Mouse (Mus musculus) spleen, adult 2 months (tissue): ENCODE results near the gene Abca13. TPM values are rescaled to one million over a fixed set of nuclear protein-coding genes. Genes with fewer than 3 reads are reported as not detected.
A peak's percentile ranks its signal among the peaks of the same experiment; 100 is the strongest.

Source experiments
- DNase-seq, 2 experiments: peaks; one replicate each; pipeline versions ENCODE4 v3.0.0 to v3.0.0-alpha.2; 2012 to 2021; ENCODE audit warnings: low spot score in 2 of 2, low read depth in 1 of 2
- H3K27ac ChIP-seq: fragments of 200-500 bp; 2 replicates; pipeline ENCODE4 v1.5.1; 2012; ENCODE audit warnings: low read length, inconsistent platforms; ENCODE audit not compliant: insufficient read depth
- H3K27me3 ChIP-seq: fragments of 200-500 bp; 2 replicates; pipeline ENCODE4 v1.6.1; 2012; ENCODE audit warnings: mild to moderate bottlenecking, moderate library complexity, low read length, inconsistent platforms; ENCODE audit not compliant: control insufficient read depth, insufficient read depth
- H3K36me3 ChIP-seq: fragments of 200-500 bp; 2 replicates; pipeline ENCODE4 v1.6.1; 2012; ENCODE audit warnings: mild to moderate bottlenecking, low read length, inconsistent platforms; ENCODE audit not compliant: control insufficient read depth, insufficient read depth
- H3K4me1 ChIP-seq: fragments of 200-500 bp; 2 replicates; pipeline ENCODE4 v1.6.1; 2011; ENCODE audit warnings: inconsistent platforms; ENCODE audit not compliant: control insufficient read depth, insufficient read depth, insufficient read length
- H3K4me3 ChIP-seq: fragments of 200-500 bp; 2 replicates; pipeline ENCODE4 v1.5.1; 2011; ENCODE audit warnings: mild to moderate bottlenecking, inconsistent platforms; ENCODE audit not compliant: insufficient read depth, insufficient read length; ENCODE audit errors: extremely low read depth
- CTCF ChIP-seq: fragments of 200-500 bp; IDR thresholded peaks from 2 replicates; pipeline ENCODE4 v1.5.1; 2011; ENCODE audit warnings: mild to moderate bottlenecking, inconsistent platforms; ENCODE audit not compliant: insufficient read depth, insufficient read length, insufficient replicate concordance; ENCODE audit errors: extremely low read depth
- POLR2A ChIP-seq: fragments of 200-500 bp; IDR thresholded peaks from 2 replicates; pipeline ENCODE4 v1.6.1; 2011; ENCODE audit warnings: low read depth, low read length, inconsistent platforms
- WGBS: fragments of 180-500 bp; shearing (Covaris S2); methylation state at CpG from one replicate; pipeline ENCODE4 v1.1.7; 2018; 5-methylcytosine and 5-hydroxymethylcytosine counted together
- polyA plus RNA-seq: library from polyadenylated mRNA; depleted of rRNA; stranded (reverse); fragments of >200 nt; gene quantifications from 2 replicates; pipeline ENCODE4 v1.2.3, GENCODE M21; 2012

Gene Abca13
- polyA plus RNA-seq, 1 experiment: 0.05 TPM

DNA sequence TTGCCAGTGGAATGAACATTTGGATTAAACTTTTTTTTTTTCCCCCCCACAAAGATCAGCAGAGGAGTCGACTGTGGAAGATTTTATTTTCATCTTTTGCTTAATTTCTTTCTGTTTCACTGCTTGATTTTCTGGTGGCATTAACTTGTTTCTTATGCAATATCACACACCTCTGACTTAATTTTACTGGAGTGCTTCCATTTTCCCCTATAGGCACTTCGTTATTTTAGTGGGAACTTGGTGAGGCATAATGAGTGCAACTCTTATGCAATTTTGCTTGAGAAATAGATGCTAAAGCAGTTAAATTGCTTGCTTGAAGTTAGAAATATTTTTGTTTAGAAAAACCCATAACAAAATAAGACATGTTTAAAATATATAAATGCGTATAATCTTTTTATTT is 94.0 kb downstream of the Abca13 start:
- Histone ChIP-seq H3K36me3 (no peaks in the 10 kb centered on the region), H3K27me3 (no peaks in the 10 kb centered on the region), H3K4me1 (no peaks in the 10 kb centered on the region), H3K27ac (no peak overlapping the region), H3K4me3 (no peak overlapping the region)
- WGBS: 79% methylated on average over 3 of the region's 3 CpGs
- TF ChIP-seq POLR2A (no peak), CTCF (no peak)
- no peak for DNase-seq

GRCm38 (mm10) chr11:9291168-9291567 is 99.4 kb downstream of the Abca13 start:
- WGBS: 76% methylated on average over 7 of the region's 7 CpGs
- no peaks in the 10 kb centered on the region for H3K27me3 ChIP-seq
- no peak for DNase-seq
- H3K36me3 ChIP-seq: no peaks in the 10 kb centered on the region
- H3K4me3 ChIP-seq: no peak overlapping the region
- TF ChIP-seq POLR2A (no peak), CTCF (no peak)
- H3K27ac ChIP-seq: no peak overlapping the region
- H3K4me1 ChIP-seq: no peaks in the 10 kb centered on the region

- TF ChIP-seq POLR2A: no peak
- TF ChIP-seq CTCF: no peak
- Histone ChIP-seq H3K27ac (no peak overlapping the region), H3K27me3 (no peaks in the 10 kb centered on the region), H3K4me3 (no peak overlapping the region), H3K4me1 (no peaks in the 10 kb centered on the region), H3K36me3 (no peaks in the 10 kb centered on the region)
- DNase-seq: no peak
- WGBS: 36% methylated on average over 1 of the region's 1 CpGs
Observed at GRCm38 (mm10) chr11:9299615-9300014, 107.9 kb downstream of the Abca13 start.

DNA sequence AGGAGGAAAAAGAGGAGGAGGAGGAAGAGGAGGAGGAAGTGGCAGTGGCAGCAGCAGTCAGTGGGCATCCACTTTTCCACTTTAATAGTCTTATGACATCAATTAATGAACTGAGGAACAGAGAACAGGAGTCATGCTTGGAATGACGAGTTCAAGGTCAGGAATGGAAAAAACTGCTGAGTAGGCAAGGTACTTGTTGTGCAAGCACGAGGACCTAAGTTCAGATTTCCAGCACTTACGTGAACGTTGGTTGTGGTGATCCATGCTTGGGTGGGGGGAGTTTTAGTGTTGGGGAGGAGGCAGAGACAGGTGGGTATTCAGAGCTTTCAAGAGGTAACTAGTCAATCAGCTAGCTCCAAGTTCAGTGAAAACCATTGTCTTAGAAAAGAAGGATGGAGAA is 113.7 kb downstream of the Abca13 start:
- DNase-seq: no peak

GRCm38 (mm10) chr11:9316545-9316944 is 124.8 kb downstream of the Abca13 start:
- Histone ChIP-seq H3K27ac (no peak overlapping the region), H3K4me3 (no peak overlapping the region), H3K27me3 (no peaks in the 10 kb centered on the region), H3K36me3 (no peaks in the 10 kb centered on the region), H3K4me1 (no peaks in the 10 kb centered on the region)
- no peak for TF ChIP-seq POLR2A
- TF ChIP-seq CTCF: no peak
- no peak for DNase-seq
- 15% methylated on average over 3 of the region's 3 CpGs for WGBS

More for the DNA sequence above, 113.7 kb downstream of the Abca13 start:
- H3K4me1 ChIP-seq: no peaks in the 10 kb centered on the region
- no peak overlapping the region for H3K4me3 ChIP-seq
- H3K27me3 ChIP-seq: no peaks in the 10 kb centered on the region
- no peak overlapping the region for H3K27ac ChIP-seq
- TF ChIP-seq CTCF: no peak
- TF ChIP-seq POLR2A: no peak
- 81% methylated on average over 4 of the region's 4 CpGs for WGBS
- no peaks in the 10 kb centered on the region for H3K36me3 ChIP-seq

DNA sequence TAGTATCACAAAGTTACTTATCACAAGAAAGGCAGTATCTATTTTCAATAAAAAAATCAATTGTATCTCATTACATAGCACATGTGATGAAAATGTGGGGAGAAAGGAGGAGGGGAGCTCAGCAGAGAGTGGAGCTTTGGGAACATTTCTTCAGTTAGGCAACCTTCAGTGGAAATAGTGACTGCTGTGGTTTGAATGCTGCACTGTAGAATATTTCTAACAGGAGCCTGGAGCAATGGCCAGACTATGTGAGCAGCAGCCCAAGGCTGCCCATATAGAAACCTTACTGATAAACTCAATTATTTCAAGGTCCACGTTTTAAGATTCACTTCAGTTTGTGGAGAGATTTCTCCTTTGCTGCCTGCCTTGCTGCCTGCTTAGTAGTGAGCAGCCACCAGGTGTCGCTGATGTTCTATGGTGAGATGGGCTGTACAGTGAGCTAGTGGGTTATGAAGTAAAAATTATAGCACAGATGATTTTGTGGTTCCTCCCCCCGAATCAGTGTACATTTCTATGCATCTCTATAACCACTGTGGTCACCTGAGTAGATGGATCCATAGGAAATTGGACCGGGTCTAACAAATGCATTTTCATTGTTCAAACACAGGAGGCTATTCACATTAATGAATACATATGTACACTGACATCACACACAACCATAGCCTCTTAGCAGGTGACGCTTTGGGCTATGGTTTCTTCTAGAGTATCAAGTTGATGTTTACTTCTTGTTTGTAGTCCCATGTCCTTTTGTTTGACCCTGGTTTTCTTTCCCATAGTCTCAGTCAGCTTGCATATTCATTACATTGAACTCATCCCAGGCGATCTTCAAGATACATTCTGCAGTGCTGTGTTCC is 125.6 kb downstream of the Abca13 start:
- WGBS: 28% methylated on average over 6 of the region's 6 CpGs
- peak; percentile 1 to 29 for DNase-seq
- TF ChIP-seq POLR2A (no peak), CTCF (peak; percentile 59; the same call in 1 of the 2 replicates)
- no peak overlapping the region for H3K27ac ChIP-seq
- H3K4me3 ChIP-seq: no peak overlapping the region
- H3K36me3 ChIP-seq: no peaks in the 10 kb centered on the region
- H3K27me3 ChIP-seq: no peaks in the 10 kb centered on the region
- no peaks in the 10 kb centered on the region for H3K4me1 ChIP-seq

DNA sequence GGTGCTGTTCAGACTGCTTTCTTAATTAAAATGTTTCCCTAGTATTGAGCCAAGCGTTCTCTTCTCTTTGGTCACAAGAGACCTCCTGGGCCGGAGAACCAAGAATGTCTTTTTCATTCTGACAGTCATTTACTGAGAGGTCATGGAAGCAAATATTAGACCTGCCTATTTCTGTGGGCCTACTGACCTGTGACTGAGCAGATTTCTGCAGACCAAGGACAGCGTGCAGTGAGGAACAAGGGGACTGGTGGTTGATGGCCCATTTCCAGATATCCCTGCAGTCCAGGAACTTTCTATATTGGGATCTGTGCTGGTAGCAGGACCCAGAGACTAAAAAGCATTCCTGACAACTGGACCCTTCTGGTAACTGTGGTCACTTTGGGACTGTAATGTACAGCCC is 146.4 kb downstream of the Abca13 start:
- no peak overlapping the region for H3K27ac ChIP-seq
- H3K36me3 ChIP-seq: no peaks in the 10 kb centered on the region
- no peak for TF ChIP-seq POLR2A
- no peak for TF ChIP-seq CTCF
- 86% methylated on average over 3 of the region's 3 CpGs for WGBS
- no peaks in the 10 kb centered on the region for H3K27me3 ChIP-seq
- H3K4me1 ChIP-seq: no peaks in the 10 kb centered on the region
- no peak overlapping the region for H3K4me3 ChIP-seq
- DNase-seq: no peak
